Mouse (Mus musculus): ENCODE measurements around the gene Cdt1.

Gene Cdt1

DNA sequence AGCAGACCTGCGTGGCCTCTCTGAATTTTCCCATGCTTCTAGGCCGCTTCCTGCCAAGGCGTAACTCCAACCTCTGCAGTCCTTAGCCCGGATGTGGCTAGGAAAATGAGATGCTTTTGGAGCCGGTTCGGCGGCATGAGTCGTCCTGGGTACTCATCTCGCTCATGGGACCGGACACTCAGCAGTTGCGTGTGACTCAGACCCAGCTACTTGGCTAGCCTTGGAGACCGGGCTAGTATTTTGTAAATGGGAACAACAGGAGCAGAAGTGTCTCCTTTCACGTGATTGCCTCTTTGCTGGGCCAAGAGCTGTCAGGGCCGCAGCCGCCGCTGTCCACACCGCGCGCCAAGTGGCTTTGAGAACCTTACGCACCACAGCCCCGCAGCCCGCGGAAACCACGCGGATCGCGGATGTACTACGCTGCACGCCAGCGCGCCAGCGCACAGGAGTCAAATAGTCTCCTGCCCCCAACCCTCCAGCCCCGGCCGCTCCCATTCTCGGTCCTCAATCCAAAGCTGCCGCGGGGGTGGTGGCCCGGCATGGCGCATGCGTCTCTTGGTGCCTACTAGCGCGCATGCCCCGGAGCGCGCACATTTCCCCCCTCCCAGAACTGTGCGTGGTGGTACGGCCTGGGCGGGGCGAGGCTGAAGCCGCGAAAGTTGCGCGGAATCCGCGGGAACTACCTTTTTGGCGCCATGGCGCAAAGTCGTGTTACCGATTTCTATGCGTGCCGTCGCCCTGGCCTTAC is at the start of gene Cdt1:
Gene Cdt1, plus strand, starts transcription at position 655 of the 748 bp plus-strand sequence.
- peak; percentile 99 for DNase-seq (ENCODE audit: low read depth, low spot score)

GRCm38 (mm10) chr8:122520611-122521010 is 47.2 kb upstream of the Cdt1 start:
- no peak for DNase-seq (ENCODE audit: low read depth, low spot score)

- peak; percentile 96 for DNase-seq (ENCODE audit: low read depth, low spot score)
Measured at GRCm38 (mm10) chr8:122522796-122523651, 44.8 kb upstream of the Cdt1 start.

DNA sequence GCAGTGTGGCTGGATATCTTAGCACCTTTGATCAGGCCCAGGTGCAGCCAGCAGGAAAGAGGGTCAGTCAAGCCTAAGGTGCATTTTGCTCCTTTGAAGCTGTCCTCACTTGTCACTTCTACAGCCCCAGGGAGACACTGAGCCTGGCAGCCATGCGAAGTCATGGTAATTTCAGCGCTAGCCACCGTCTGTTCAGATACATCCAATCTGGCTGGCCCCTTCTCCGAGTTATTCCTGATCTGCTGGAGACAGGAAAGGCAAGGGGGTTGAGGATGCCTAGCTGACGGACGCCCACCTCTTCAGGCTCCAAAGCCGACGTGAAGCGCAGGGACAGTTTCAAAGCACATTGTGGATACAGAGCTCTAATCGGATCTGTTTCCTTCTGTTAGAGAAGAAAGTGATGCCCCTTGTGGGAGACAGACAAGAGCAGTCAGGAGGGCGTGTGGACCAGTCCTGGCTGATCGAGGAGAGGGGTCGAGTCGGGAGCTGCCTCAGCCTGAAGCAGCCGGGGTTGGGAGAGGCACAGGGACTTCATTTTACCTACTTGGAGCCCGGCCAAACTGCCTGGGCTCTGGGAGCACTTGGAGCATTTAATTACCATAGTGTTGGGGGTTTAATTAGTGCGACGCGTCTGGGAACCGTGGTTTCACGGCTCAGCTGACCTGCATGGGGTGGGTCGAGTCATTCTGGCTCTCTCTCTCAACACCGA is 44.0 kb upstream of the Cdt1 start:
- DNase-seq (ENCODE audit: low read depth, low spot score), result peak; percentile 50

DNA sequence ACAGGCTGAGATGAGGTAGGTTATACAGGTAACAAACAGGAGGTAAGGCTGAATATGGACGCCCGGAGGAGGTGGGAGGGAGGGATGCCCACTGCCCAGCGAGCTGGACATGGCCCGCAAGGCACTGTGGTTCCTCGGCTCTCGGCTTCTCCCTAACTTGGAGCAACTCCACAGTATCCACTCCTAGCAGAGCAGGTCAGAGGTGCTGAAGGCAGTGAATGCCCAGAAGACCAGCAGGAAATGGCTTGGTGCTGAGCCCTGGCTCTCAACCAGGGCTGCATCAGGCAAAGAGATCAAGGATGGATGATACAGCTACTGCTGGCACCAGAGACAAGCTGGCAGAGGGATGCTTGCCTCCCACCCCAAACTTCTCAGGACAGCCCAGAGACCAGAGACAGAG is 43.3 kb upstream of the Cdt1 start:
- DNase-seq (ENCODE audit: low read depth, low spot score), result no peak

DNA sequence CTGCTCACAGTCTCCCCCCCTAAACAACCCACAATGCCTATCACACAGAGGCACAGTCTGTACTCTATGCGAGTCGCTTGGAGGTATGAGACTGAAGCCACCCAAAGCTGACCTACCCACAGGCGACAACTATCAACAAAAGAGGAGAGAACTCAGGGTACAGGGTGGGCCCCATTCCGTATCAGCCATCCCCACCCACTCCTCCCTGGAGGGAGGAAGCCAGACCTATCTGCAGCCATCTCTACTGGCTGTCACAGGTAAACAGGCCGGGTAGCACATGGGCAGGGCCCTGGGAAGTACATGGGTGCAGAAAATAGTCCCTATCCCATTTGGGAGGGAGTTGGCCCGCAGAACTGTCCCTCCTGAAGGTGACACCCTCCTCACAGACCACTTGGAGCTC is 42.8 kb upstream of the Cdt1 start:
- DNase-seq (ENCODE audit: low read depth, low spot score), result no peak

GRCm38 (mm10) chr8:122526084-122526483 is 41.7 kb upstream of the Cdt1 start:
- DNase-seq (ENCODE audit: low read depth, low spot score), result no peak

DNA sequence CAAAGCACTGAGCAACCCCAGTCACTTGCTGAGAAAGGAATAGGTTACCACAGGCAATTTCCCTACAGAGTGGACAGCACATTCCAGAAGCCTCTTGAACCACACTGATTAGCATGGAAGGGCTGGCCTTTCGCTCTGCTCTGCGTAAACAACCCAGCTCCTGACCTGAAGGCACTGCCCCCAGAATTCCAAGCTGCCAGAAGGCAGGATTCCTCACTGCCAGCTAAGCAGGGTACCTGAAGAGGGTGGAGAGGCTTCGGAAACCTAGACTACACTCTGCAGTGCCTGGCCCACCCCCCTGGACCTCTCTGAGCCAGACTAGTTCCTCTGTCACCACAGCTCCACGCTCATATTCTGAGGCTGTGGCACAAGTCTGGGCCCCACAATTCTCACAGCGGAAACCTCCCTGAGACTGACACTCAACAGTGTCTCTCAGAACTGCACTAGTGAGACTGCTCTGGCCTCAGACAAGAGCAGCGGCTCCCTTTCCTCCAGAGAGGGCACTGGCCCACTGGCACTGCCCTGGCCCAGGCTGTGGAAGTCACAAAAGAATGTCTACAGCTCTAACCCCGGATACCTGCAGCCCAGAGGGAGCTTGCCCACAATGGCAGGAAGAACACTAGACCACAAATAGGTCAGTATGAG is 41.2 kb upstream of the Cdt1 start:
- DNase-seq (ENCODE audit: low read depth, low spot score), result no peak

- DNase-seq (ENCODE audit: low read depth, low spot score), result no peak
Measured at GRCm38 (mm10) chr8:122527937-122528336, 39.9 kb upstream of the Cdt1 start.

GRCm38 (mm10) chr8:122529159-122529558 is 38.7 kb upstream of the Cdt1 start:
- DNase-seq (ENCODE audit: low read depth, low spot score), result no peak

DNA sequence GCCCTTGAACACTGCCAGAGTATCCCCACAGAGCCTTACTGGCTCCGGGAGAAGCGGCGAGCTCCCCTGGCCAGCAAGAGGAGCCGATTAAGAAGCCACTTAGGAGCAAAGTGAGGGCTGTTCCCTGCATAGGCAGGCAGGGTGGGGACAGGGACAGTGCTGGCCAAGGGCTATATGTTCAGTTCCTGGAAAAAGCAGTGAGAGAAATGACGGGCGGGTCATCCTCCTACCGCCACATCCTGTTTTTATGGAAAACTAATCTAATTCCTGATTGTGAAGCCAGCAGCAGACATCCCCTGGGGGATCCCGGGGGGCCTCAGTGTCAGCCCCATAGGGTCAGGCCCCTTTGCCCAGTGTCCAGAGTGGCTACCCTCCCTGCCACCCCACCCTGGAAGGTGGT is 36.5 kb upstream of the Cdt1 start:
- no peak for DNase-seq (ENCODE audit: low read depth, low spot score)

DNA sequence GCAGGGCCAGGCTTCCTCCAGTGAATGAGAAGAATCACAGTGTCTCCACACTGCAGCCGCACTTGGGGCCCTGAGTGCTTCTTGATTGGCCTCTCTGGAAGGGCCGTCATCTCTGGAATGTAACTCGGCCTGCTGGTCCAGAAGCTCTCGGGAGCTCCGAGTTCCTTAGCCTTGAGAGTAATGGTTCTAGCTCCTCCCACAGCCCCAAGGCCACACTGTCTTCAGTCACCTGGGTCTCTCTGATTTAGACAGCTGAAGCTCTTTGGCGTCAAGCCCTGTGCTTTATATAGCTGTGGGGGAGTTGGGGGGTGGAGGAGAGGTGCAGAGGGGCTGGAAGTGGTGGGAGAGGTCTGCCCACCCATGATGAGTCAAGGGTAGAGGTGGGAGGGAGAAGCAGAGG is 30.8 kb upstream of the Cdt1 start:
- DNase-seq (ENCODE audit: low read depth, low spot score), result peak; percentile 90

DNA sequence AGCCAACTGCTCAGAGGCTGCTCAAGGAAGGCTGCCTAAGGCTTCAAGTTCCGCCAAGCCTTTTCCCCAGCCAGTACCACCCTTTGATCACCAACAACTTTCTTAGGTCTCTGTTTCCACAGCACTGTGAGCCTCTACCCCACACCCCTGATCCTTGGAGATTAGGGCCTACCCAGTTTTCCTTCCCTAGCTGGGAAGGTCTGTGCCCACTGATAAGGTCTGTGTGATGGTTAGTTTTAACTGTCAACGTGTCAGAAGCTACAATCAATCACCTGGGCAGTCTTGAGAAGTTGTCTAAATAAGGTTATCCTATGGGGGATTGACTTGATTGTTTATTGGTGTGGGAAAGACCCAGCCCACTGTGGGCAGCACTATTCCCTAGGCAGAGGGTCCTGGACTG is 30.0 kb upstream of the Cdt1 start:
- DNase-seq (ENCODE audit: low read depth, low spot score), result no peak

DNA sequence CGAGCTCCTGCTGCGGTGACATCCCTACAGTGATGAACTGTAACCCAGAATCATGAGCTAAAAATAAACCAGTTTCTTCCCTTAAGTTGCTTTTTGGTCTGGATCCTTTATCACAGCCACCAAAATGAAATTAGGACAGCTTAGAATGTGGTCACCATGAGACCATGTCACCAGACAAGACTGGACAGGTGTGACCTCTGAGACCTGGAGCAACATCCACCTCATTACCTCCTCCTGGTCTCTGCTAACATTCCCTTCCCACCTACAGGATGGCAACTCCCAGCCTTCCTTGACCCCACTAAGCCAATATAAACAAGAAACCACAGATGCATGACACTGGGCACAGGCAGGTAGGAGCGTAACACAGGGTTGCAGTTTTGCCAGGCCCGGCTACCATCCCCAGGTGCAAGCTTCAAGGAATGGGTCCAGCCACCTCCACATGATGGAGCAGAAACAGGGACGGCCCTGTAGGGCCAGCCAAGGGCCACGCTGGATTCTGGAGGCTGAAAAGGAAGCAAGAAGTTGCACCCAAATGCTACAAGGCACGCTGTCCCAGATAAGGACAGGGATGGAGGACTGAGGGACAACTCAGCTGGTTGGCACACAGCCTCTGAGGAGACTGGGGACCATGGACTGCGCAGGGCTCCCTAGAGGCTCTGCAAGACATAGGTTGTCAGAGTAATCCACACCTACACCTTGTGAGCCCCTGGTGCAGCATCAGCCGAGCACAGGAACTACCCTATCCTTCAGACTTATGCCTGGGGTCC is 29.3 kb upstream of the Cdt1 start:
- DNase-seq (ENCODE audit: low read depth, low spot score), result no peak

- DNase-seq (ENCODE audit: low read depth, low spot score), result no peak
Measured at GRCm38 (mm10) chr8:122544138-122544537, 23.7 kb upstream of the Cdt1 start.

GRCm38 (mm10) chr8:122546066-122546755 is 21.6 kb upstream of the Cdt1 start:
- no peak for DNase-seq (ENCODE audit: low read depth, low spot score)

DNA sequence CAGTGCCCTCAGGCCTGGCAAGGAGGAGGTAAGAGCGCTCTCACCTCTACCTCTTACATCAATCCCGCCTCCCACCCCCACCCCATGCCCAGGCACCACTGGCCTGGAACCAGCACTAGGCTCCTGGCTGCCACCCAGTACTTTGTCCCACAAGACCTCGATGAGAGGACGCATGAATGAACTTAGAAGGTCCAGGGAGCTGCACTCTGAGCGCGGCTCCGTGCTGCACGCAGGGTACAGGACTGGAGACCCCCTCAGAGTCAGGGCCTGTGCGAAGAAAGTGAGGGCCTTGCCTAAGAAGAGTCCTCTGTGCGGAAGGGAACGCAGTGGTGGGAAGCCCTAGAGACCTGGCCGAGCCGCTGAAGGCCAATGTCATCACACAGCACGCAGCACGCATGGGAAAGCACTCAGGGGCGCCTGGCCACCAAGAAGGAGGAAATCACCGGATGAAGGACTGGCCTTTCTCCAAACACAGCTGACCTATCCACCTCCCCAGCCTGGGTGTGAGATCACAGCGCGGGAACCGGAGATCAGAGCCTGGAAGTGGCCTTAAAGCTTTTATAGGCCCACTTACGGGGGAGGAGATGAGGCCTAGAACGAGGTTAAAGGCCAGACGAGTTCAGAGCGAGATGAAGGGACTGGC is 20.9 kb upstream of the Cdt1 start:
- DNase-seq (ENCODE audit: low read depth, low spot score), result no peak

GRCm38 (mm10) chr8:122547815-122548214 is 20.0 kb upstream of the Cdt1 start:
- DNase-seq (ENCODE audit: low read depth, low spot score), result peak; percentile 75

GRCm38 (mm10) chr8:122548331-122548730 is 19.5 kb upstream of the Cdt1 start:
- no peak for DNase-seq (ENCODE audit: low read depth, low spot score)

GRCm38 (mm10) chr8:122548891-122549439 is 18.9 kb upstream of the Cdt1 start:
- DNase-seq (ENCODE audit: low read depth, low spot score), result no peak
